Mouse (Mus musculus): ENCODE results near the gene Lipt2. TPM values are rescaled to one million over a fixed set of nuclear protein-coding genes. Genes with fewer than 3 reads are reported as not detected.
A peak's percentile ranks its signal among the peaks of the same experiment; 100 is the strongest.

The Lipt2 gene
- 1 to 10 TPM; 4.9 to 5.4 TPM for total RNA-seq (2021)

DNA sequence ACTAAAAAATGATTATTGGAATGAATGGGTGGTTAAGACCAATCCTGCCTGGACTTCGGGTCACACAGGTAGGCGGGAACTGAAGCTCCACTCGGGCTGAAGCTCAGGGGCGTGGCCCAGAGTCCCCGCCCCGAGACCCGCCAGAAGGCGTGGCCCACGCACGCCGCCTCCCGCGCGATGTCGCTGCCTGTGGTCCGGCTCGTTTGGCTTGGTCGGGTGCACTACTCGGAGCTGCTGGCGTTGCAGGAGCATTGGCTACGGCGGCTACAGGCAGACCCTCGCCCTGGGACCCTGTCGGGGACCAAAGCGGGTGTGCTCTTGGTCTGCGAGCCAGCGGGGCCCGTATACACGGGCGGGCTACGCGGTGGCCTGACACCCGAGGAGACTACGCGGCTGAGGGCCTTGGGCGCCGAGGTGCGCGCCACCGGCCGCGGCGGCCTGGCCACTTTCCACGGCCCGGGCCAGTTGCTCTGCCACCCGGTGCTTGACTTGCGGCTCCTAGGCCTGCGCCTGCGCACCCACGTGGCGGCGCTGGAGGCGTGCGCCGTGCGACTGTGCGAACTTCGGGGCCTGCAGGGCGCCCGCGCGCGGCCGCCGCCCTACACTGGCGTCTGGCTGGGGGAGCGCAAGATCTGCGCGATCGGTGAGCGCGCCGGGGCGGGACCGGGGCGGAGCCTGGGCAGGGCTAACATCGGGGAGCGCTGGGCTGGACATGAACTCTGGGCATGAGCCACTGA, at the start of gene Lipt2:
TSS of gene Lipt2 (plus strand) at position 173 of the 737 bp plus-strand sequence.
- peak; percentile 92 to 94 for DNase-seq (ENCODE audit: low spot score in 2 of 2)
- intact Hi-C loops (cut with DNase I) = loop anchor here (1.0 kb wide), 1 partner anchor 38 kb away; the partner anchor contains the start of gene Pold3

DNA sequence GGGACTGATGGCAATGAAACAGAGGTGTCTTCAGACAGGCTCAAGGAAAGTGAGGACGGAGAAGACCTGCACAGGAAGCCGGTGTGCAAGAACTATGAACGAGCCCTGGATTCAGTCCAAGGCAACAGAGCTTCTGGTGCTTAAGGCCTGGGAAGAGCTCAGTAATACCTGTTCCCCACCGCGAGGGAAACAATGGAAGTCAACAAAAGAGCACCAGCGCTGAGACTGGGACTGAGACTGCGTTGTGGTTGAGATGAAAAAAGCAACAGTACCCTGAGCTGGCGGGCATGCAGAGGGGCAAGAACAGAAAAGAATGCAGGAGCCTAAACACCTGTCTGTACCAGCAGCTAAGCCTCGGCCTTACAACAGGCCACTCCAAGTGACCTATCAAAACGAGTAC, 47.6 kb upstream of the Lipt2 start:
- intact Hi-C loops (cut with DNase I) = loop anchor here (5.0 kb wide), 1 partner anchor 184 kb away; no protein-coding TSS in a partner anchor
- no peak for DNase-seq (ENCODE audit: low spot score in 2 of 2)

DNA sequence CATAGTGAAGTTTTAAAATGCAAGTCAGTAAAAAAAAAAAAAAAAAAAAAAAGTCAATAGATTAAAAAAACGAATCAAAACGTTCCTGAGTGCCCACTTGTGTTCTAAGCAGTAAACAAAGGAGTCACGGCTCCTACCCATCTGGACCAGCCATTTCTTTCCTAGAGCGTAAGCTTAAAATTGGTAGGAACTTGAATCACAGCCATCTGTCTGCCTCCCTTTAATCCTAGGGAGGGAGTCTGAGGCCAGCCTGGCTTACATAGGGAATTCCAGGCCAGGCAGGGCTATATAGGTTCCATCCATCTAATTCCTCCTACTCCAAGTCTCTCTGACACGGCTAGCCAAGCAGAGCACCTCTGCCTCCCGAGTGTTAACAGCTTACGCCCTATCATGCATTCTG, 45.3 kb upstream of the Lipt2 start:
- DNase-seq (ENCODE audit: low spot score in 2 of 2) = peak; percentile 8 to 22
- intact Hi-C loops (cut with DNase I) = loop anchor here (5.0 kb wide), 1 partner anchor 187 kb away; no protein-coding TSS in a partner anchor

DNA sequence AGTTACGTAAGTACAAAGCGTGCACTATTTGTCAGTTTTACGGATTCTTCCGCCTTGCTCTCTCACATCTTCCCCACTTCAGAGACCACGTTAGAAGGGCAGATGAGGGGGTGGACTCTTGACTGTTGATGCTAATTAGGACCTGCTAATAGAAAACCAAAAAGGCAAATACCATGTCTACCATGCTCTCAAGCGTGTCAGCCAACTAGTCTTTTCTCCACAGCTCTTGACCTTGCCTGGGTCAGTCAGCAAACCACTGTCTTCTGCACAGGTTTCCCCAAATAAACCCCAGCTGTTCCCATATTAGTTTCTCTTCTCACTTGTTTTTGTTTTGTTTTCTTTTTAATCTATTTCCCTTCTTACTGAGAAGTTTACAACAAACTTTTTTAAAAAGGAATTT, 44.8 kb upstream of the Lipt2 start:
- DNase-seq (ENCODE audit: low spot score in 2 of 2) = no peak
- intact Hi-C loops (cut with DNase I) = loop anchor here (5.0 kb wide), 1 partner anchor 187 kb away; no protein-coding TSS in a partner anchor

DNA sequence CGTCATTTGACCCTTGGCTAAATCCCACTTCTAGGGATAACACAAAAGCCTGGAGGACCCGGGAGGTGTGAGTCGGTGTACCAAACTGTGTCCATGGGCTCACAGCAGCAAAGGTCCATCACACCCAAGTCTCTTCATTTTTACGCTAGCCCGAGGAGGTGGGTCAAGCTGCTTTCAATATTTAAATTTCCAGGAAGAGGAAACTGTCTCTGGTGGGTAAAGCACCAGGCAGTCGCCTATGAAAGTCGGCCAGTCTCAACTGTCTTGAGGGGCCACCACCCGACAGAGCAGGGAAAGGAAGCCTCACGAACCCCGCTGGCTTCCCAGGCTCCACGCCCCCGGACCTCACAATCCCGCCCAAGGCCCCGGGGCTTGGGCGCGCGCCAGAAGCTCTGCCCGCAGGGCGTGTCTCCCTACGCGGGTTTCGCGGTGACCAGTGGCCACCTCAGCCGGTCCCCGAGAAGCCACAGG, 38.3 kb upstream of the Lipt2 start:
- peak; percentile 7 to 13 for DNase-seq (ENCODE audit: low spot score in 2 of 2)
- intact Hi-C loops (cut with DNase I) = loop anchor here (1.0 to 5.0 kb wide), 3 partner anchors 38 to 106 kb away; partner anchors contain the start of genes Lipt2 and Pgm2l1

DNA sequence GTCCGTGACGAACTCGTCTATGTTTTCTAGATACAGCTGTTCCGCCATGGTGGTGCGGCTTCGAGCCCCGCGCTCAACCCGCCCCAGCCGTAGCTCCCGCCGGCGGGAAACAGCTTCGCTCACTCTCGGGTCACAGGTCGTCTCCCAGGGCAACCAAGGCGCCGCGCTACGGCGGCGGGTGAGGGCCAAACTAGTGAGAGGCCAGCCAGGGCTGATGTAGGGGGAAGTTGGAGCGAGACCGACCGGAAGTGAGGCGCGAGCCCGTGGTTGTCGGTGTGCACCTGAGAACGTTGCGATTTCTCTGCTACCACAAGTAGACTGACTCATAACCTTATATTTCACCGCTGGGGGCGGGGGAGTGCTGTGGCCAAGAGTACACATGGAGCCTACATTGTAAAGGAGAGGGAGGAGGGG, 37.7 kb upstream of the Lipt2 start, which contains the start of gene Pold3:
TSS of gene Pold3 (minus strand) at position 190 of the 414 bp plus-strand sequence.
- intact Hi-C loops (cut with DNase I) = loop anchor here (1.0 to 5.0 kb wide), 3 partner anchors 38 to 106 kb away; partner anchors contain the start of genes Lipt2 and Pgm2l1

DNA sequence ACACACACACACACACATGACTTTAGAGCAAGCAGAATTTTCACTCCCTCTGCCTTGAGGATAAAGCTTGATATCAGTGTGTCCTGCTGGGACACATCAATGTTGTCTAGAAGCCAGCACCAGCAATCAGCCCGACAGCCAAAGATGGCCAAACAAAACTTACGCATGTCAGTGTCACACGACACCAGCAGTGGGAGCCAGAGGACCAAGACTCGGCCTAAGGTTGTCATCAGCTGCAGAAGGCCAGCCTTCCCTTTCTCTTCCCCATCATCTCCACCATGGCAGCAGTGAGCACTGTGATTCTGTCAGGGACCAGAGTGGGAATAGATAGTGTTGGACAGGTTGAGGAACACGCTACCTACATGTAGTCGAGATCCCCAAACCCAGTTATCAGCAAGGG, 35.6 kb upstream of the Lipt2 start:
- intact Hi-C loops (cut with DNase I) = loop anchor here (5.0 kb wide), 1 partner anchor 64 kb away; no protein-coding TSS in a partner anchor
- peak in 1 of 2 experiments; percentile 10 for DNase-seq (ENCODE audit: low spot score in 2 of 2)

More for the DNA sequence above, 37.7 kb upstream of the Lipt2 start, which contains the start of gene Pold3:
- DNase-seq (ENCODE audit: low spot score in 2 of 2) = peak; percentile 98 to 99

DNA sequence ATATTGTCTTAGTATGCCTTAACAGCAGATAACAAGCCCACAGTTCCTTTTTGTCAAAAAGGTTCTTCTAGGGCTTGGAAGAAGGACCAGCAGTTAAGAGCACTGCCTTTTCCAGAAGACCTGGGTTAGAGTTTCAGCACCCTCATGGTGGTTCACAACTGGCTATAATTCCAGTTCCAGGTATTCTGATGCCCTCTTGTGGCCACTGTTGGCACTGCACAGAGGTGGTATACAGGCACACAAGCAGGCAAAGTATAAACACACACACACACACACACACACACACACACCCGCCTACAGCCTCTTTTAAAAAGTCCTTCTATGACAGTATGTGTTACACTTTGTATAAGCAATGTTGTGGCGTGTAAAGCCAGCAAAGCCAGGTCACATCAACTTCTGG, 34.9 kb upstream of the Lipt2 start:
- no peak for DNase-seq (ENCODE audit: low spot score in 2 of 2)
- intact Hi-C loops (cut with DNase I) = loop anchor here (5.0 kb wide), 1 partner anchor 63 kb away; no protein-coding TSS in a partner anchor

DNA sequence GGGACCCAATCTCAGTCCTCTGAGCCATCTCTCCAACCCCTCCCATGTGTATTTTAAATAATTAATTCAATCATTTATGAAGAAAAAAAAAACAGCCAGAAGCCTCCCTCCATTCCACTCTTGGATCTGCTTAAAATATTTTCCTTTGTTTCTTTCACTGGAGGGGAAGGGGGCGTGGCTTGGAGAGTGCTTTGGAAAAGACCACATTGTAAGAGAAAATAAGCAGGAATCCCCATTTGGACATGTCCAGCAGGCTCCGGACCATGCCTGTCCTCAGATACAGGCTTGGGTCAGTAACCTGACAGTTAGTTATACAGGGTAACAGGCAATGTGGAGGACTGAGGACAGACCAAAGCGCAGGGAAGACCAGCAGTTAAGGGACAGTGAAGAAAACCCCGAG, 33.9 kb upstream of the Lipt2 start:
- intact Hi-C loops (cut with DNase I) = no loop called here
- no peak for DNase-seq (ENCODE audit: low spot score in 2 of 2)

DNA sequence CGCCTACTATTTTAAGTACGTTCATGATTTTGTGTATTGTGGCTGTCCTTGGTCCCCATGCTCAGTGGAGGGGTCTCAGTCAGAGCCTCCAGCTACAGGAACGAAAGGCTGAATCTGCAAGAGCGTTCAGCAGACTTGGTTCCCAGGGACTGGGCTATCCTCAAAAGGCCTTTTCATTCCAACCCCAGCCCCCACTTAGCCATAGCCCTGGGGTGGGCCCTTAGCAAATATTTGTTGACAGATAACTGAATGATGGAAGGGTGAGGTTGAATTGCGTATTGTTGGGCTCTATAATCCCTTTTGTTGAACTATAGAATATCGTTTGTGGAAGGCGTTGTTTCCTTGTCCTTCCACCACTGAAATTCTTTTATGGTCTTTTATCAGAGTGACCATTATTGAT, 32.6 kb upstream of the Lipt2 start:
- DNase-seq (ENCODE audit: low spot score in 2 of 2) = no peak
- intact Hi-C loops (cut with DNase I) = no loop called here

DNA sequence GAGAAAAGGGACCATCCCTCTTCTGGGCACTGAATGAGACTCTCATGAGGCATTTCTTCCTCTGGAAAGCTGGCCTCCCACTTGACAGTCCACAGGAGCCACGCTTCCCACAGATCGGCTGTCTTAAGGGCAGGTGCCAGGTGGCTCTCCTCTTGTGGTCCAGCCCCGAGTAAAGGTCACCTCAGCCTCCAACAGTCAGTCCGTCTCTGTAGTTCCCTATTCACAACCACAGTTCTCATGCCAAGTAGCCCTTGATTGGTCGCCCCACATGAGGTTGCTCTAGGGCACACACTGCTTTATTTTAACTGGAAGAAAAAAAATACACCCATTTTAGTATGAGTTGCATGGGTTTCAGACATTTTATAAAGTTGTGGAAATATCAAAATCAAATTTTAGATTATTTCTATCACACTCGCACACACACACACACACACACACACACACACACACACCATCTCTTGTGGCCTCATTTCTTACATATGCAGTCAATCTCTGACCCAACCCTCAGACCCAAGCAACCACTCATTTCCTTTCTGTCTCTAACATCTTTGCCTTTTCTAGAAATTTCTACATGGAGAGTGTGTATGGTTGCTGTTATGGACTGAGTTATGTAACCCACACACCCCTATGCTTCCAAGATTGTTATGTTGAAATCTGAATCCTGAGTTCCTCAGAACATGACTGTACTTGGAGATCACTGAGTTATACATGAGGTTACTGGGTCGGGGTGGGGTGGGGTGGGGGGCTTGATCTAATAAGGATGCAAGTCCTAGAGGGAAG, 30.6 kb upstream of the Lipt2 start:
- DNase-seq (ENCODE audit: low spot score in 2 of 2) = no peak
- intact Hi-C loops (cut with DNase I) = no loop called here

DNA sequence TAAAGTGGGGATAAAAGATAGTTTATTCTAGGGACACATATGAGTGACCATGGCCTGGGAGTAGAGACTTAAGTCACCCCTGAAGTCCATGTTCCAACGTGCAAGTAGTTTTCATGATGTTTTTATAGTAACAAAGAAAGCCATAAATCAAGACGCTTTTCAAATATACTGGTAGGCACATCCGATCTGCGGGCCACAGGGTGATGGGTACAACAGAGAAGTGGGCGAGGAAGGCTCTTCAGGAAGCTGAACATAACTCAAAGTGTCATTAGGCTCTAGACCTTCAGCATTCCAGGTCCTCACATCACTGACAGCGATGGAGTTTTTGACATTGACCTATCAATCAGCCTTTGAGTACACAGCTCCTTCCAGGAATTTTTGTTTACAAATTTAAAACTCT, 28.5 kb upstream of the Lipt2 start:
- intact Hi-C loops (cut with DNase I) = no loop called here
- DNase-seq (ENCODE audit: low spot score in 2 of 2) = no peak

DNA sequence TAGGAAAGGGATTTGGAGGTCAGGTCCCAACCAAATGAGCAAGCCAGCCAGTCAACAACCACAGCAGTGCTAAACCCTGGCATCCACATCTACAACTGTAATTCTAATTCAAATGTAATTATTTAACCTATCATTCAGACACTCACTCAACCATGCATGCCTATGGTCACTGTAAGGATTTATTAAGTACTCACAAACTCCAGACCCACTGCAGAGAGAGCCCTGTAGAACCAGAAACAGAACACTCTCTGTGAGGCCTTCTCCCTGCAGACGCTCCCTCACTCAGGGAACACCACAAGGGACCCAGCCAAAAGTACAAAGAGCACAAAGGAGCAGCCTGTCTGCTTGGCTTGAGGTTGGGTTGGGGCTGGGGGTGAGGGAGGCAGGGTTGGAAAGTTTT, 26.7 kb upstream of the Lipt2 start:
- DNase-seq (ENCODE audit: low spot score in 2 of 2) = no peak
- intact Hi-C loops (cut with DNase I) = no loop called here

DNA sequence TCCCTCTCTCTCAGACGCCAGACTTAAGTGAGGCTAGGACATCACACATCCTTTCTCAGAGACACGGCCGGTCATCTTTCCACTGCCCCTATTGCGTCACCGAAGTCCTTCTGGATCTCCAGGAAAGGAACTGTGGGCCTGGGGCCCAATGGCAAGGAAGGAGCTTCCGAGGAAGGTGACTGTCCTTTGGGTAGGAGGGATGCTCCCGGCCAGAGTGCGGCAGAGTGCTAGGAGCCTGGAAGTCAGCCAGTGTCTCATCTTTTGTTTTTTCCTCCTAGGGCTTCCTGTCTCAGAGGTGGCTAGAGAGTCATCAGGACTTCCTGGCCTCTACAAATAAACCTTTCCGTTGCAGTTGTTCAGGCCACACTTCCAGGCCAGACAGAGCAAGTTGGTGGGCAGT, 22.0 kb upstream of the Lipt2 start:
- no peak for DNase-seq (ENCODE audit: low spot score in 2 of 2)
- intact Hi-C loops (cut with DNase I) = no loop called here

DNA sequence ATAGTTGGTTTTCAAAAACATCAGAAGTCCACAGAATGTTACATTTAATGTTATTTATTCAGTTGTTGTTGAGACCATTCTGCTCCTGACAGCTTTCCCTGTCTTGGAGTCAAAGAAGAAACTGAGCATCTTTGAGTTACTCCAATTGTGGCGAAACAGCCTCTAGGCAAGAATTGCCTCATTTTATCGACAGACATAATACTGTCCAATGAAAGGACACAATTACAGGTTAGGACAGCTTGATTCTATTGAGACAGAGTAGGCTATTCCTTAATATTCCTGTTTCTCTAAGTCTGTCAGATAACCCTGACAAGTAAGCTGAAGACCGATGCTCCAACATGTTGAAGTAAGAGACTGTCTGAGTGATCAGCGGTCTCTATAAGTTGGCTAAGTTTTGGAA, 21.0 kb upstream of the Lipt2 start:
- DNase-seq (ENCODE audit: low spot score in 2 of 2) = no peak
- intact Hi-C loops (cut with DNase I) = no loop called here

DNA sequence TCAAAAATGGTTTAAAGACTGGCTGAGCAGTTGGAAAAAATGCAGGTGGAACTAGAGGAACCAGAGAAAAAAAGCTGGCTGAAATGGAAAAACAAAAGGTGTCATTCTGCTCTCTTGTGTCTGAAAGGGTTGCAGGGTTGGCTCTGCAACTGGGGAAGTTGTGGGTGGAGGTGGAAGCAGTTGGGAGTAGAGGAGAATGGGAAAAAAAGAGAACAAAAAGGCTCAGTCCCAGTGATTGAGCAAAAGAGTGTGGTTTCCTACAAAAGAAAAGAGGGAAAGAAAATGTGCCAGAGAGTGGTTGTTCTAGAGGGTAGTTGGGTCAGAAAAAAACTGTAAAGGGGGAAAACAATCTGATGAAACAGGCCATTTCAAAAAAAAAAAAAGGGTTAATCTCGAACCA, 18.5 kb upstream of the Lipt2 start:
- intact Hi-C loops (cut with DNase I) = no loop called here
- no peak for DNase-seq (ENCODE audit: low spot score in 2 of 2)

DNA sequence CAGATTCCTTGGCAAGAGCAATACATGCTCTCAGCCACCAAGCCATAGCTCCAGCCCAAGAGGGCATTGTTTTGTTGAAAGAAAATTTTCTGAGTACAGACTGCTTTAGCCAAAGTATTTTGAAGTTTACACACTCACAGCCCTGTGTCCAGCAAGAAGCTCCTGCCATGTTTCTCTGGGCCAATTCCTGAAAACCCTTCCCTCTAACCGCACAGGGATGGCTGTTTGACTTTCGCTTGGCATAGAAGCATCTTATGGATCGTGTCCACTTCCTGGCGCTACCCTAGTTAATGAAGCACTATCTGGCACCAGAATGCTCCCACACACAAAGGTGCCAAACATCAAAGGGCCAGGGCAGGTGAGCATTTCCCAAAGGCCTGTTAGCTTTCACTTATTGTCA, 10.5 kb upstream of the Lipt2 start:
- DNase-seq (ENCODE audit: low spot score in 2 of 2) = no peak
- intact Hi-C loops (cut with DNase I) = no loop called here

DNA sequence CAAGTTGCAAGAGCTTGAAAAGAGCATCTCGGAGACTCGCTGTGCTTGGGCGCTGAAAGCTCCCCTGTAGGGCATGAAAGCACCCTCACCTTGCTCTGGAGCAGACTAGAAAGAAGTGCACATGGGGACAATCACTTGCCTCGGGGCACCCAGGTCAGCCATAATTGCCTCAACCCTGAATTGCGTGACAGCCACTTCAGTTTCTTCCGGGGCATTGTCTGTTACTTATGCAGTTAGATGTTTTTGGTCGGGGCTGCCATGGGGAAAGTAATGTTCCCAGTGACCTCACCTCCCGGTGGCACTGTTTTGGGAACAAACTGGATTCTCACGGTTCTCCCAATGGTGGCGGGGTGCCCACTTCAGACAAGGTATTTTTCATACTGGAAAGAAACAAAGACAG, 9.0 kb upstream of the Lipt2 start:
- no peak for DNase-seq (ENCODE audit: low spot score in 2 of 2)
- intact Hi-C loops (cut with DNase I) = no loop called here

DNA sequence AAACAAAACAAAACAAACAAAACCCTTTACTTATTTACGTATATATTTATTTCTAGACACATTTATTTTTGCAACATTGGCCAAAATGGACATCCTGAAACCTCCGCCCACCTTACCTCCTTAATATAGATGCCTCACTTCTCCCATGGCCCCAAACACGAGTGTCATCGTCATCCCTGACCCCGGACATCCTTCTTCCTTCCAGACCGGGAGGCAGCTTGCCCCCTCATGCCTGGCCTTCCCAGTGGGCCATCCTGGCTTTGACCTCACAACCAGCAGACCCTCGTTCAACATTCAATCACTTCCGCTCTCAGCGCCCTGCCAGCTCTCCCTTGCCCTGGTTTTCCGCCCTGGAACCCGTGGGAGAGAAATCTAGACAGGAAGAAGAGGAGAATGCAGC, 8.5 kb upstream of the Lipt2 start:
- intact Hi-C loops (cut with DNase I) = no loop called here
- DNase-seq (ENCODE audit: low spot score in 2 of 2) = no peak

DNA sequence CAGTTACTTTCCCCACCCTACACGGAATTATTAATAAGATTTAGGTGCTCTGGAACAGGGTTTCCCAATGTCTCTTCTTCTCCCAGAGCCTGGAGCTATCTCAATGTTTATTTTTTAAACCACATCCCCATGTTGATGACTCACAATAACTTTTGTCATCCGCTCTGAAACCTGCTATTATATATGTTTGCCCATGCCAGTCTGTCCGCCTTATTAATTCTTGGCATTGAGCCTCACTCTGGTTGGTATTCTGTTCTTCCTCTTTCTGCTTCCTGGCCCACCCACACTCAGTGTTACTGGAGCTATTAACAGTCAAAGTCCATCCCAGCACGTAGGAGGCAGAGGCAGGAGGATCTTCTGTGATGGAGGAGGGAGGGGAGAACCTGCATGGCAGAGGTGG, 1.4 kb upstream of the Lipt2 start:
- intact Hi-C loops (cut with DNase I) = no loop called here
- no peak for DNase-seq (ENCODE audit: low spot score in 2 of 2)

Measured in left cerebral cortex, postnatal 25 days (tissue).